Mouse (Mus musculus): ENCODE results near the gene Dad1. TPM values are rescaled to one million over a fixed set of nuclear protein-coding genes. Genes with fewer than 3 reads are reported as not detected.

The Dad1 gene
- polyA plus RNA-seq, 1 experiment from 2014 or later = 274 TPM

DNA sequence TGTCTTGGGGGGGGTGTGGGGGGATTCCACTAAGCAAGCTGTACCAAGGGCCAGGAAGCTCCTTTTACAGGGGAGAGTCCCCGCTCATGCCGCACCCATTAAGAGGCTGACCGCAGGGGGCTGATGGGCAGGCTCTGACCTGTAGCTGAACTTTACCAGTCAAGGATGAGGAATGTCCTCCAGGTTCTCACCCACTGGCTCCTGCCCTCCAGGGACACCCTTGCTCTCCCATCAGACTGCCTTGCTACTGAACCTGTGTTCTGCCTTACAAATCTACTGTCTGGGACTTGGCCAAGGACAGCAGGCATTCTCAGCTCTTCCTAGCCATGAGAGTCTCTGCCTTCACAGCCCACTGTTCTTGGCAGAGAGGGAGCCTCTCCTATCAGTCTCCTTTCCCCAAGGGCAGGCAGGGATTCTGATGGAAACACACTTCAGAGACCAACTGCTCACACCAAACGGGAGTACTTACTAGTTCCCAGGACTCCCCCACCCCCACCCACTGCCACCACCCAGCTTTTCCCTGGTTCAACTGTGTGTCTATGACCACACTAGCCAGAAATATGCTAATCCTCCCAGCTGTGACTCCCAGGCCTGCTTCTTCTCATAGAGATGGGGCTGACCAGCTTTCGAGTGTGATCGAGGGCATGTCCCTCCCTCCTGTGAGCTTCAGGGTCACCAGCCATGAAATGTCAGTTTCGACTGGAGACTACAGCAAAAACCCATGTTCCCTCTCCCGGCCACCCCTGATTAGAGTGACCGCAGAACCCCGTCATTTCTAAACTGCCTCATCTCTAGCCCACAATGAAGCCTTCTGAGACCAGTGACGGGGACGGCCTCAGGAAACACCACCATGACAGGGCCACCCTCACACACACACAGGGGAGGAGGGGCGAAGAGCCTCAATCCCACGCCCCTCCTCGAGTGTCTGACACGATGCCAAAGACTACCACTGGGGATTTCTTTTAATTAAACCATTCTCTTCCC lies 29.1 kb downstream of the Dad1 start:
- H3K9me3 ChIP-seq (ENCODE audit: control insufficient read depth, low read length) = no peaks in the 10 kb centered on the region
- no peaks in the 10 kb centered on the region for H3K27me3 ChIP-seq (ENCODE audit: control insufficient read depth, insufficient read depth, low read length)
- 59% methylated on average over 16 of the region's 16 CpGs for WGBS
- ATAC-seq (ENCODE audit: insufficient read depth, low FRiP score, low TSS enrichment) (no peak), DNase-seq (ENCODE audit: low spot score) (no peak)
- H3K4me2 ChIP-seq (ENCODE audit: low read depth) = no peak overlapping the region
- no peak overlapping the region for H3K9ac ChIP-seq (ENCODE audit: low read length)
- no peak overlapping the region for H3K4me3 ChIP-seq (ENCODE audit: low read depth, low read length)
- H3K4me1 ChIP-seq (ENCODE audit: control insufficient read depth, insufficient read depth, low read length) = peaks cover 4% of the 10 kb centered on the region; the same call in 1 of the 2 replicates
- H3K27ac ChIP-seq (ENCODE audit: low read depth, low read length) = no peak overlapping the region
- H3K36me3 ChIP-seq (ENCODE audit: control insufficient read depth, insufficient read depth, low read length) = no peaks in the 10 kb centered on the region

DNA sequence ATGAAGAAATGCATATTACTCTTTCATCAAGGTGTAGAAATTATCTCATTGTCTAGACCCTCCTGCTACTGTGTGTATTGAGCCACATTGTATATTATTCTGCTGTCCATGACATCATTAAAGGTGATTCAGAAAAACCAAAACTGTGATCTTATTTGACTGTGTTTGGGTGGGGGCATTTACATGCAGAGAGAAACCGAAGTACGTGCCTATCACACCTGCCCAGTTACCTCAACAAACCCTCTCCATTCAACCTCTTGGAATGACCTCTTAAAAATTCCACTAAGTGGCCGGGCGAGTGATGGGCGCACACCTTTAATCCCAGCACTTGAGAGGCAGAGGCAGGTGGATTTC lies 29.9 kb downstream of the Dad1 start:
- ATAC-seq (ENCODE audit: insufficient read depth, low FRiP score, low TSS enrichment) (no peak), DNase-seq (ENCODE audit: low spot score) (no peak)
- Histone ChIP-seq H3K4me1 (ENCODE audit: control insufficient read depth, insufficient read depth, low read length) (peaks cover 1% of the 10 kb centered on the region; the same call in 1 of the 2 replicates), H3K9ac (ENCODE audit: low read length) (no peak overlapping the region), H3K4me2 (ENCODE audit: low read depth) (no peak overlapping the region), H3K27ac (ENCODE audit: low read depth, low read length) (no peak overlapping the region), H3K9me3 (ENCODE audit: control insufficient read depth, low read length) (no peaks in the 10 kb centered on the region), H3K27me3 (ENCODE audit: control insufficient read depth, insufficient read depth, low read length) (no peaks in the 10 kb centered on the region), H3K4me3 (ENCODE audit: low read depth, low read length) (no peak overlapping the region), H3K36me3 (ENCODE audit: control insufficient read depth, insufficient read depth, low read length) (no peaks in the 10 kb centered on the region)
- WGBS = 89% methylated on average over 5 of the region's 5 CpGs

DNA sequence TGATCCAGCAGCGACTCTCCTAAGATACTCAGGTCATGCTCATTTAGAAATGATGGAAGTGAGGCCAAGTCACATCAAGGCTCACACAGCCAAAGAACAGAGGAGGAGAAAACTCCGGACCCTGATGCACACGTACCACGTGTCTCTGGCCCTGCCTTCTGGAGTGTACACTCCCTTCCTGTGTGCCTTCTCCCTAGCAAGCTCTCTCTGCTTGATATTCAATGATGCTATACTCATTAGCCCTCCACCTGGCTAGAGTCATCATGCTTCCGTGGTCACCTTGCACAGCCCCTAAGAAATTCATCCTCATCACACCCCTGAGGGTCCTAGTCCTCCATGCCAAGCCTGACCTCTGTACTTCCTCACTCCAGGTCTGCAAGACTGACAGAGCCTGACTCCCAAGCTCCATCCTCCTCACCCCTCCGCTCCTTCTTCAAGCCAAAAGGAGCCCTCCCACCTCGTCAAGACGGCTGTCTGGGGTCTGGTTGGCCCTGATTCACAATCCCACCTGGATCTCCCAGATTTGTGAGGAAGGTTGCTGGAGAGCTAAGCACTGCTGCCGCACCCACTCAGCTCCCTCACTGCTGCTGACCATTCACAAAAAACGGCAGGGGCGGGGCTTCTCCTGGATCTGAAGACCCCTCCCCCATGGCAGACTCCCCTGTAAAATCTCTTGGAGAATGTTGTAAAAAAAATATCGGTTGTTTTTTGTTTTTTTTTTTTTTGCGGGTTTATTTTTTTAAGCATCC lies 30.4 kb downstream of the Dad1 start:
- ATAC-seq (ENCODE audit: insufficient read depth, low FRiP score, low TSS enrichment) (no peak), DNase-seq (ENCODE audit: low spot score) (no peak)
- H3K9me3 ChIP-seq (ENCODE audit: control insufficient read depth, low read length) = no peaks in the 10 kb centered on the region
- H3K36me3 ChIP-seq (ENCODE audit: control insufficient read depth, insufficient read depth, low read length) = no peaks in the 10 kb centered on the region
- no peaks in the 10 kb centered on the region for H3K27me3 ChIP-seq (ENCODE audit: control insufficient read depth, insufficient read depth, low read length)
- WGBS = 56% methylated on average over 13 of the region's 13 CpGs
- no peak overlapping the region for H3K4me3 ChIP-seq (ENCODE audit: low read depth, low read length)
- H3K4me2 ChIP-seq (ENCODE audit: low read depth) = no peak overlapping the region
- H3K9ac ChIP-seq (ENCODE audit: low read length) = no peak overlapping the region
- no peak overlapping the region for H3K27ac ChIP-seq (ENCODE audit: low read depth, low read length)
- H3K4me1 ChIP-seq (ENCODE audit: control insufficient read depth, insufficient read depth, low read length) = no peaks in the 10 kb centered on the region; the same call in 1 of the 2 replicates

DNA sequence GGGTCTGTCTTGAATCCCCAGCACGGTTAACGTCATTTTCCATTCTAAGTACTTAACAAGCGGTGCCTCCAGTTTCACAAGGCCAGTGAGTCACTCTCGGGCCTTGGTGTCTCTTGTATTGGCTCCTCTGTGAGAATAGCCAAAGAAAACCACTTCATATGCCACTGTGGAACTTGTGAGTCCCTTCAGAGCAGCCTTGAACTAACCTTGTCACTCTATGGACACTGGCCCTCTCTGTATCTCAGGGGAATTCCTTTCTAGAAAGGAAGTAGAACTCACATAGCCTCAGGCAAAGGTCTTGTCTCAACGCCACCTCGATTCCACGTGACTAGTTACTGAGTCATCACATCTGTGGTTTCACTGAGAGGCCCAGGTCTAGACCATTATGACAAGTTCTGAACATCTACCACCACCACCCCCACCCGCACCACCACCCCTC lies 31.6 kb downstream of the Dad1 start:
- 82% methylated on average over 8 of the region's 8 CpGs for WGBS
- no peak overlapping the region for H3K27ac ChIP-seq (ENCODE audit: low read depth, low read length)
- ATAC-seq (ENCODE audit: insufficient read depth, low FRiP score, low TSS enrichment) (no peak), DNase-seq (ENCODE audit: low spot score) (no peak)
- H3K36me3 ChIP-seq (ENCODE audit: control insufficient read depth, insufficient read depth, low read length) = no peaks in the 10 kb centered on the region
- H3K9ac ChIP-seq (ENCODE audit: low read length) = no peak overlapping the region
- no peak overlapping the region for H3K4me3 ChIP-seq (ENCODE audit: low read depth, low read length)
- no peaks in the 10 kb centered on the region for H3K9me3 ChIP-seq (ENCODE audit: control insufficient read depth, low read length)
- H3K4me1 ChIP-seq (ENCODE audit: control insufficient read depth, insufficient read depth, low read length) = no peaks in the 10 kb centered on the region
- H3K4me2 ChIP-seq (ENCODE audit: low read depth) = no peak overlapping the region
- H3K27me3 ChIP-seq (ENCODE audit: control insufficient read depth, insufficient read depth, low read length) = no peaks in the 10 kb centered on the region

DNA sequence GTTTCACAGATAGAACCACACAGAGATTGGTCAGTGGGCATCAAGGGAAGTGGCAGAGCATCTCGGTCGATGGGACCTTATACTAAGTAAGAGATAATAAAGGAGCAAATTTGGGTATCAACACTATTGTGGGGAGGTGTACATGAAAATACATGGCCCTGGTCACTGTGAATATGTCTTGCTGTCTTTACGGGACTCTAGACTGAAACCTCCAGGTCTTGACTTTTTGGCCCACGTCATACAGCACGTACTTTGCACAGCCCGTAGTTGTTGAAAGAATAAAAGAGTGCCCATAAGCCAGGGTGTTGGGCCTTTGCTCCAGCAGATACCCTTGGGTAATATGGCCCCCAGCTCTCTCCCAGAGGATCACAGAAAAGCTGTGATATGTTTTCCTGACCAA lies 32.3 kb downstream of the Dad1 start:
- no peak for ATAC-seq (ENCODE audit: insufficient read depth, low FRiP score, low TSS enrichment)
- Histone ChIP-seq H3K4me3 (ENCODE audit: low read depth, low read length) (no peak overlapping the region), H3K9me3 (ENCODE audit: control insufficient read depth, low read length) (no peaks in the 10 kb centered on the region), H3K27me3 (ENCODE audit: control insufficient read depth, insufficient read depth, low read length) (no peaks in the 10 kb centered on the region), H3K9ac (ENCODE audit: low read length) (no peak overlapping the region), H3K4me2 (ENCODE audit: low read depth) (no peak overlapping the region), H3K36me3 (ENCODE audit: control insufficient read depth, insufficient read depth, low read length) (no peaks in the 10 kb centered on the region), H3K4me1 (ENCODE audit: control insufficient read depth, insufficient read depth, low read length) (no peaks in the 10 kb centered on the region), H3K27ac (ENCODE audit: low read depth, low read length) (no peak overlapping the region)
- 90% methylated on average over 6 of the region's 6 CpGs for WGBS
- no peak for DNase-seq (ENCODE audit: low spot score)

DNA sequence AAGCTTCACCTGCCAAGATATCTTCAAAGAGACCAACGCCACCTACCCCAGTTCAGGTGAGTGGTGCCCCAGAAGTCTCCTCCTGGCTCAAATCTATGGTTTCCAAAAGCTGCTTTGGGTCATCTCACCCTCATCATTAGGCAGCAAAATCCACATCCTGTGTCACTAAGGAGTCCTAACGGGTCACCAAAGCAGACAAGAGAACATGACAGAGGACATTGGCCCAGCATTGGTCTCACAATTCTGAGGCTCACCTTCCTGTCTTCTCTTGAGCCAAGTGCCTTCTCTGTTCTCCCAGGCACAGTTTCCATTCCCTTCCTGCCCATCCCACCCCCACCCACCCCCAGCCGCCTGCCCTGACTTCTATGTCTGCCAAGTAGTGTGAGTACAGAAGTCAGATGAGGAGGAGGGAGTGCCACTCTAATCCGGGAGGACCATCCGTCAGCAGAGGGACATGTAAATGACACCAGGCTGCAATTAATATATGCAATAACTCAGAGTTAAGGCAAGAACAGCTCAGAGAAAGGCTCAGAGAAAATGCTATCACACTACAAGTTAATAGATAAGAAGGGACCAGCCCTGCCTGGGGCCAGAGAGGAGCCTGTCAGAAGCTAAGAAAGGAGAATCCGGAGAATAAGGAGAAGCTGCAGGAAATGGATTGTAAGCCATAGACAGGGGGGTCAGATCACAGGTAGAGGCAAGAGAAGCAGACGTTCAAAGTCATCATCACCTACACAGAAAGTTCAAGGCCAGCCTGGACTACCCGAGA lies 33.0 kb downstream of the Dad1 start:
- no peak overlapping the region for H3K9ac ChIP-seq (ENCODE audit: low read length)
- WGBS = 91% methylated on average over 8 of the region's 8 CpGs
- no peaks in the 10 kb centered on the region for H3K27me3 ChIP-seq (ENCODE audit: control insufficient read depth, insufficient read depth, low read length)
- H3K4me3 ChIP-seq (ENCODE audit: low read depth, low read length) = no peak overlapping the region
- no peaks in the 10 kb centered on the region for H3K9me3 ChIP-seq (ENCODE audit: control insufficient read depth, low read length)
- no peak overlapping the region for H3K27ac ChIP-seq (ENCODE audit: low read depth, low read length)
- DNase-seq (ENCODE audit: low spot score) (no peak), ATAC-seq (ENCODE audit: insufficient read depth, low FRiP score, low TSS enrichment) (no peak)
- H3K36me3 ChIP-seq (ENCODE audit: control insufficient read depth, insufficient read depth, low read length) = no peaks in the 10 kb centered on the region
- no peaks in the 10 kb centered on the region for H3K4me1 ChIP-seq (ENCODE audit: control insufficient read depth, insufficient read depth, low read length)
- no peak overlapping the region for H3K4me2 ChIP-seq (ENCODE audit: low read depth)

DNA sequence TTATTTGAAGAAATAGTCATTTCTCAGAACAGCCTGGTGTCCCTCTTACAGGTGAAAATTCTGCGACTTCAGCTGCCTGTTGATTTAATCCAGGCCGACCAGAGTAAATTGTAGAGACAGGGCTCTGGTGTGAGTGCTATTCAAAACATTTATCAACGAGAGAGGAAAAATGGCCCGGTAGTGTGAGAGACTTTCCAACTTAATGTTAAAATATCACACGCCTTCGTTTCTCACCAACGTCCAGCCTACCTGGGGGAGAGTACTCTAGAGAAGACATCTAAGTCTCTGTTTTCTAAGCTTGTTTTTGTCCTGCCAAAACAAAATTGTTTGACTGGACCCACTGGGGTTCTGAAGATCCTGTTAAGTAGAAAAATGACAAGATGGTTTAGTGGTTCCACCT lies 34.1 kb downstream of the Dad1 start:
- no peaks in the 10 kb centered on the region for H3K27me3 ChIP-seq (ENCODE audit: control insufficient read depth, insufficient read depth, low read length)
- H3K9ac ChIP-seq (ENCODE audit: low read length) = no peak overlapping the region
- 83% methylated on average over 7 of the region's 7 CpGs for WGBS
- H3K9me3 ChIP-seq (ENCODE audit: control insufficient read depth, low read length) = no peaks in the 10 kb centered on the region
- no peaks in the 10 kb centered on the region for H3K36me3 ChIP-seq (ENCODE audit: control insufficient read depth, insufficient read depth, low read length)
- no peaks in the 10 kb centered on the region for H3K4me1 ChIP-seq (ENCODE audit: control insufficient read depth, insufficient read depth, low read length)
- ATAC-seq (ENCODE audit: insufficient read depth, low FRiP score, low TSS enrichment) (no peak), DNase-seq (ENCODE audit: low spot score) (no peak)
- no peak overlapping the region for H3K4me2 ChIP-seq (ENCODE audit: low read depth)
- H3K4me3 ChIP-seq (ENCODE audit: low read depth, low read length) = no peak overlapping the region
- H3K27ac ChIP-seq (ENCODE audit: low read depth, low read length) = no peak overlapping the region

DNA sequence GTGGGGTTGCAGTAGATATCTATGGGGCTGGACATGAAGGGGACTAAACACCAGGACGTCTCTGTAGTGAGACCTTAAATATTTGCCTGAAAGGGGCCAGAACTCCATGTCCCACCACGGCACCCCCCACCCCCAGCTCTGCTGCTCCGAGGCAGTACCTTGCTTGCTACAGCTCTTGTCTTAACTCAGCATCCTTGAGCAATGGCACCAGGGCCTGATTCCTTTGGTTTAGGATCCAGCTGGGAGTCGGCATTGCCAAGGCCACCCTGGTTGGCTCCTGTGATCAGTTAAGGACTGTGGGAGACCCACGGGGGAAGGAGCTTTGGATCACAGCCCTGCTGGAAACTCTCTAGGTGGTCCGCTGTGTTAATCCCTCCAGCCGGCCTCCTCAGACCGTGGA lies 34.6 kb downstream of the Dad1 start:
- H3K9me3 ChIP-seq (ENCODE audit: control insufficient read depth, low read length) = no peaks in the 10 kb centered on the region
- no peak overlapping the region for H3K9ac ChIP-seq (ENCODE audit: low read length)
- ATAC-seq (ENCODE audit: insufficient read depth, low FRiP score, low TSS enrichment) (no peak), DNase-seq (ENCODE audit: low spot score) (no peak)
- WGBS = 76% methylated on average over 8 of the region's 8 CpGs
- H3K36me3 ChIP-seq (ENCODE audit: control insufficient read depth, insufficient read depth, low read length) = no peaks in the 10 kb centered on the region
- no peaks in the 10 kb centered on the region for H3K4me1 ChIP-seq (ENCODE audit: control insufficient read depth, insufficient read depth, low read length)
- H3K4me2 ChIP-seq (ENCODE audit: low read depth) = no peak overlapping the region
- H3K27me3 ChIP-seq (ENCODE audit: control insufficient read depth, insufficient read depth, low read length) = no peaks in the 10 kb centered on the region
- no peak overlapping the region for H3K4me3 ChIP-seq (ENCODE audit: low read depth, low read length)
- H3K27ac ChIP-seq (ENCODE audit: low read depth, low read length) = no peak overlapping the region
